Mouse (Mus musculus): ENCODE results near the gene AL731706.1. TPM values are rescaled to one million over a fixed set of nuclear protein-coding genes. Genes with fewer than 3 reads are reported as not detected.

AL731706.1 gene
- polyA plus RNA-seq, 1 experiment from 2014 or later: 33.2 TPM

DNA sequence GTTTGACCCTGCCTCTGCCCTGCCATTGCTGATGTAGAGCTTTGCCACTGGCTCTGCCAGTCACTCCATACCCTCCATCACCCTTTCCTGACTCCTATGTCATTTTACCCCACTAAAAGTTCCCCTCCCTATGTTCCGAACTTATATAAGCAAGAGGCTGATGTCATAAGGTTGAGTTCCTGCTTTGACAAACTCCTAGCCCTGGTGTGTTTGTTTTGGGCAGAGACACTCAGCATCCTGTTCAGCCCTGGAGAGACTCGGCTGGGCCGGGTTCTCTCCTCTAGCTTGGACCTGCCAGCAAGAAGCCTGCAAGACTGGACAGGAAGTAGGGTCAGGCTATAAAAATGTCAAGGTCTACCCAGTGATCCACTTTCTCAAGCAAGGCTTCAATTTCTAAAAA lies 58.3 kb downstream of the AL731706.1 start:
- no peak for DNase-seq (ENCODE audit: low spot score)
- H3K27ac ChIP-seq (replicated peaks): no peak overlapping the region
- ATAC-seq (ENCODE audit: low FRiP score, low TSS enrichment): 0 out of 2 replicates have a peak, but pooled peaks have one; percentile 35
- no peak overlapping the region for H3K9ac ChIP-seq (ENCODE audit: low read length)
- no peak overlapping the region for H3K4me3 ChIP-seq (ENCODE audit: low read depth, low read length)
- TF ChIP-seq CTCF (IDR thresholded peaks at IDR 0.05; ENCODE audit: low read depth) (no peak), EP300 (optimal IDR thresholded peaks at IDR 0.05) (no peak)
- H3K27me3 ChIP-seq (ENCODE audit: control insufficient read depth, insufficient read depth, low read length): no peaks in the 10 kb centered on the region
- WGBS: 42% methylated on average over 3 of the region's 3 CpGs
- H3K9me3 ChIP-seq (ENCODE audit: control insufficient read depth, low read length): no peaks in the 10 kb centered on the region
- H3K36me3 ChIP-seq (ENCODE audit: control insufficient read depth, insufficient read depth, low read length): no peaks in the 10 kb centered on the region
- no peaks in the 10 kb centered on the region for H3K4me1 ChIP-seq (replicated peaks; ENCODE audit: control insufficient read depth, insufficient read depth)
- H3K4me2 ChIP-seq (replicated peaks; ENCODE audit: low read depth): no peak overlapping the region

Other genes with a start within 250 kb of the AL731706.1 start
- 8.5 and 10.8 TPM in 2 replicates for gene Snap25, start 177.9 kb downstream of the AL731706.1 start, polyA plus RNA-seq (2015; fragmentation: Nextera tagmentation; extraction: Ambion mirVana)
- gene AL731706.2, start 5.7 kb downstream of the AL731706.1 start, polyA plus RNA-seq (2015; fragmentation: Nextera tagmentation; extraction: Ambion mirVana): 21.3 and 27.6 TPM in 2 replicates
- 2.1 TPM in 2 replicates for gene Slx4ip, start 171 bp downstream of the AL731706.1 start, polyA plus RNA-seq (2015; fragmentation: Nextera tagmentation; extraction: Ambion mirVana)
- 10.8 and 15.6 TPM in 2 replicates for gene Mkks, start within 50 bp of the AL731706.1 start, polyA plus RNA-seq (2015; fragmentation: Nextera tagmentation; extraction: Ambion mirVana)
- gene Jag1, start 225.3 kb upstream of the AL731706.1 start, polyA plus RNA-seq (2015; fragmentation: Nextera tagmentation; extraction: Ambion mirVana): 8.2 and 8.8 TPM in 2 replicates